Mouse (Mus musculus) G1E (cell line): ENCODE data around the gene Sctr. TPM values are rescaled to one million over a fixed set of nuclear protein-coding genes. Genes with fewer than 3 reads are reported as not detected.
"Not testable (repeated sequence)": the region's sequence is repeated elsewhere in the genome, so short reads cannot be mapped to it uniquely, and the experiment has no call there.

ENCODE experiments used
- ATAC-seq: 2 replicates; pipeline ENCODE4 v1.8.0; 2016; ENCODE audit warnings: mild to moderate bottlenecking; ENCODE audit not compliant: insufficient number of reproducible peaks, poor library complexity, low FRiP score, severe bottlenecking; ENCODE audit errors: extremely low read depth
- DNase-seq: peaks from one replicate; pipeline ENCODE4 v3.0.0; 2012; ENCODE audit warnings: low spot score
- H3K27me3 ChIP-seq: 2 replicates; pipeline ENCODE4 v1.6.1; 2012; ENCODE audit warnings: mild to moderate bottlenecking, low read length, inconsistent platforms; ENCODE audit not compliant: insufficient read depth
- H3K36me3 ChIP-seq: replicated peaks from 2 replicates; pipeline ENCODE3; 2012; ENCODE audit warnings: mild to moderate bottlenecking, inconsistent platforms
- H3K4me1 ChIP-seq: 2 replicates; pipeline ENCODE4 v1.6.1; 2012; ENCODE audit warnings: low read depth, low read length, inconsistent platforms, mixed read lengths; ENCODE audit not compliant: insufficient read depth
- H3K4me3 ChIP-seq: 2 replicates; pipeline ENCODE4 v1.5.1; 2012; ENCODE audit warnings: low read depth, mild to moderate bottlenecking, inconsistent platforms, low read length, moderate library complexity, mixed read lengths
- H3K9me3 ChIP-seq: replicated peaks from 2 replicates; pipeline ENCODE4 v1.6.1; 2012; ENCODE audit warnings: inconsistent platforms
- CTCF ChIP-seq: IDR thresholded peaks from 2 replicates; pipeline ENCODE4 v1.5.1; 2012; ENCODE audit warnings: low read depth, low read length, inconsistent platforms, mixed read lengths
- GATA1 ChIP-seq: IDR thresholded peaks from 2 replicates; pipeline ENCODE4 v1.6.1; 2012; ENCODE audit warnings: borderline replicate concordance, low read length, inconsistent platforms, mixed read lengths
- GATA2 ChIP-seq: IDR thresholded peaks from 2 replicates; pipeline ENCODE4 v1.6.1; 2012; ENCODE audit warnings: low read depth, low read length, inconsistent platforms, borderline replicate concordance
- POLR2AphosphoS5 ChIP-seq: IDR thresholded peaks from 2 replicates; pipeline ENCODE4 v1.6.1; 2012; ENCODE audit warnings: low read depth, low read length, inconsistent platforms; ENCODE audit not compliant: insufficient replicate concordance
- TAL1 ChIP-seq: conservative IDR thresholded peaks from 2 replicates; pipeline ENCODE4 v1.6.1; 2012; ENCODE audit warnings: low read depth, low read length, inconsistent platforms, mixed read lengths
- polyA plus RNA-seq: library from polyadenylated mRNA; stranded (reverse); fragments of >175 nt; gene quantifications from 2 replicates; pipeline ENCODE4 v1.2.3, GENCODE M21; 2012
- total RNA-seq, 2 experiments: library from RNA; stranded (forward) in 1 of 2; stranded (reverse) in 1 of 2; fragments of 200-1000 nt in 1 of 2; fragments of >200 nt in 1 of 2; fragmentation: Nextera tagmentation in 1 of 2; gene quantifications; 2 replicates each; pipeline ENCODE4 v1.2.3; 2014 to 2017

Sctr gene
- total and polyA plus RNA-seq, 3 experiments: not detected

- ATAC-seq: no peak
- no peaks in the 10 kb centered on the region for H3K9me3 ChIP-seq
- H3K4me1 ChIP-seq: no peaks in the 10 kb centered on the region
- TF ChIP-seq CTCF: no peak
- TF ChIP-seq POLR2AphosphoS5: no peak
- TF ChIP-seq GATA1: no peak
- TF ChIP-seq GATA2: no peak
- TF ChIP-seq TAL1: no peak
- H3K36me3 ChIP-seq: no peaks in the 10 kb centered on the region
- no peak for DNase-seq
- no peak overlapping the region for H3K4me3 ChIP-seq
- H3K27me3 ChIP-seq: peaks cover 4% of the 10 kb centered on the region; the same call in 1 of the 2 replicates
Measured at GRCm38 (mm10) chr1:120085696-120086095, 79.0 kb downstream of the Sctr start.

GRCm38 (mm10) chr1:120086644-120087043, 80.0 kb downstream of the Sctr start:
- TF ChIP-seq TAL1: no peak
- TF ChIP-seq GATA2: no peak
- no peak for TF ChIP-seq CTCF
- no peak for TF ChIP-seq POLR2AphosphoS5
- no peak for TF ChIP-seq GATA1
- Histone ChIP-seq H3K4me3 (no peak overlapping the region), H3K27me3 (peaks cover 4% of the 10 kb centered on the region; the same call in 1 of the 2 replicates), H3K9me3 (no peaks in the 10 kb centered on the region), H3K36me3 (no peaks in the 10 kb centered on the region), H3K4me1 (no peaks in the 10 kb centered on the region)
- DNase-seq (no peak), ATAC-seq (no peak)

GRCm38 (mm10) chr1:120089180-120089579, 82.5 kb downstream of the Sctr start:
- DNase-seq: no peak
- Histone ChIP-seq H3K9me3 (no peaks in the 10 kb centered on the region), H3K27me3 (peaks cover under 1% of the 10 kb centered on the region; the same call in 1 of the 2 replicates), H3K4me3 (no peak overlapping the region), H3K4me1 (no peaks in the 10 kb centered on the region), H3K36me3 (no peaks in the 10 kb centered on the region)
- ATAC-seq: no peak
- TF ChIP-seq CTCF: no peak
- no peak for TF ChIP-seq GATA2
- TF ChIP-seq TAL1: no peak
- TF ChIP-seq GATA1: no peak
- TF ChIP-seq POLR2AphosphoS5: no peak

- H3K4me1 ChIP-seq: no peaks in the 10 kb centered on the region
- no peaks in the 10 kb centered on the region for H3K9me3 ChIP-seq
- no peak for TF ChIP-seq TAL1
- TF ChIP-seq CTCF: no peak
- no peaks in the 10 kb centered on the region for H3K27me3 ChIP-seq
- no peaks in the 10 kb centered on the region for H3K36me3 ChIP-seq
- H3K4me3 ChIP-seq: no peak overlapping the region
- DNase-seq (no peak), ATAC-seq (no peak)
Measured at GRCm38 (mm10) chr1:120090880-120091570, 84.3 kb downstream of the Sctr start.

- H3K4me3 ChIP-seq, H3K36me3 ChIP-seq, H3K27me3 ChIP-seq, H3K4me1 ChIP-seq, H3K9me3 ChIP-seq: not testable (repeated sequence)
- peak; percentile 77 for DNase-seq
- ATAC-seq: peak; percentile 68
- peak; percentile 99 for TF ChIP-seq CTCF
Measured at GRCm38 (mm10) chr1:120093482-120094134, 86.9 kb downstream of the Sctr start.

GRCm38 (mm10) chr1:120094920-120095319, 88.2 kb downstream of the Sctr start:
- Histone ChIP-seq H3K27me3 (no peaks in the 10 kb centered on the region), H3K4me1 (no peaks in the 10 kb centered on the region), H3K36me3 (no peaks in the 10 kb centered on the region), H3K4me3 (no peak overlapping the region), H3K9me3 (no peaks in the 10 kb centered on the region)
- DNase-seq (no peak), ATAC-seq (no peak)
- TF ChIP-seq POLR2AphosphoS5: no peak
- no peak for TF ChIP-seq TAL1
- no peak for TF ChIP-seq GATA2
- TF ChIP-seq CTCF: no peak
- no peak for TF ChIP-seq GATA1

GRCm38 (mm10) chr1:120098327-120098726, 91.6 kb downstream of the Sctr start:
- Histone ChIP-seq H3K4me1 (no peaks in the 10 kb centered on the region; the same call in 1 of the 2 replicates), H3K9me3 (no peaks in the 10 kb centered on the region), H3K4me3 (no peak overlapping the region), H3K27me3 (peaks cover 2% of the 10 kb centered on the region; the same call in 1 of the 2 replicates), H3K36me3 (no peaks in the 10 kb centered on the region)
- ATAC-seq (no peak), DNase-seq (no peak)
- no peak for TF ChIP-seq GATA2
- TF ChIP-seq TAL1: no peak
- peak; percentile 49 for TF ChIP-seq CTCF
- no peak for TF ChIP-seq GATA1
- TF ChIP-seq POLR2AphosphoS5: no peak
